Mouse (Mus musculus) adrenal gland, adult 8-10 months (tissue): ENCODE data around the gene Mapk12. TPM values are rescaled to one million over a fixed set of nuclear protein-coding genes. Genes with fewer than 3 reads are reported as not detected.

Experiments used
- DNase-seq: peaks from one replicate; pipeline ENCODE4 v3.0.0; 2022
- total RNA-seq, 4 experiments: library from RNA; stranded (reverse); gene quantifications; 2 replicates each; pipeline ENCODE4 v1.2.4; 2022

The Mapk12 gene
- total RNA-seq, 4 experiments from 2014 or later, result 10.5 to 22.7 (median 14.3) TPM

DNA sequence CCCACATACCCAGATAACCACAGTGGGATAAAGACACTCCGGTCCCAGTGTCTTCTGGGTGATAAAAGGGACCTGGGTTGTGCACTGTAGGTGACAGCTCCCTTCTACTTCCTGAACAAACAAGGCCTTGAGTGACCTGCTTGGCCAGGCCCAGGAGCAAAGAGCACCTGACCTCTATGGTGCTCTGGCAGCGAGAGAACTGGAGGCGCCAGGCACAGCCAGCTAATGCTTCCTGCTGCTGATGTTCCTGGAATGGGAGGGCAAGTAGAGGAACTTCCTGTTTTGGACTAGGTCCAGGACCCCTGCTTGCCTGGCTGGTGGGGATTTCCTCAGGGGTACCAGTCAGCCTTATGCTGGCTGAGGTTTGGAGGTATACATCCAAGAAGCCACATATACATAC lies 29.6 kb upstream of the Mapk12 start:
- no peak for DNase-seq

DNA sequence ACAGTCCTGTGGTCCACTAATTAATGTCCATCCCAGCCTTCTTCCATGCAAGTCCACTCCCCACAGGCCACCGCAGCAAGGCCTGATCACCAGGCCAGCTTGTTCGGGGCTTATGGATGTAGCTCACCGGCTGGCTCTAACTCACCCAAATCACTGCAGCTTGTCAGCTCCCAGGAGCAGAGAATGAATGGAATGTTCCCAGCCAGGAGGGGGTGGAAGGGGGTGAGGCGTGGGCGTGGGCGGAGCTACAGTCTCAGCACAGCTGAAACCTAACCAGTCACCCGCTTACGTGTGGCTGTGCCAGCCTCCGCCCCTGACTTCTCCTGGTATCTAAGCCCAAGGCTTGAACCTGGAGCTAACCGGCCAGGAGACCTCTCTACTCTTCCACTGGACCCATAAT lies 28.9 kb upstream of the Mapk12 start:
- DNase-seq, result peak; percentile 83

DNA sequence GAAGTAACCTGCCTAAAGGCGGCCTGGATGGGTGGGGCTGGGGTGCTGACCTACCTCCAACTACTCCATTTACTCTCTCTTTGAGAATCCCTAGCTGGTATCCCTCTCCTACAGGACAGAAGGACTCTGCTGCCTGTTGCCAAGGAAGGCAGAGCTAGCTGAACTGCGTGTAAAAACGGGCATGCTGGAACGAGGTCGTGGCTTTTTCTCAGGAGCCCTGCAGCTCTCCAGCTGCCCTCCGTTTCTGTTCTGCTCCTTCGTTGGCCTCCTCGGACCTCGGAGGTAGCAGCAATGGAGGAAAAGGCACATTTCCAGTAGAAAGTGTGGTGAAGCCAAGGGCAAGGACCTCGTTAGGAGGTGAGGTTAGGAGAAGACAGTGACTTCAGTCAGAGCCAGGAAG lies 28.4 kb upstream of the Mapk12 start:
- DNase-seq, result no peak

DNA sequence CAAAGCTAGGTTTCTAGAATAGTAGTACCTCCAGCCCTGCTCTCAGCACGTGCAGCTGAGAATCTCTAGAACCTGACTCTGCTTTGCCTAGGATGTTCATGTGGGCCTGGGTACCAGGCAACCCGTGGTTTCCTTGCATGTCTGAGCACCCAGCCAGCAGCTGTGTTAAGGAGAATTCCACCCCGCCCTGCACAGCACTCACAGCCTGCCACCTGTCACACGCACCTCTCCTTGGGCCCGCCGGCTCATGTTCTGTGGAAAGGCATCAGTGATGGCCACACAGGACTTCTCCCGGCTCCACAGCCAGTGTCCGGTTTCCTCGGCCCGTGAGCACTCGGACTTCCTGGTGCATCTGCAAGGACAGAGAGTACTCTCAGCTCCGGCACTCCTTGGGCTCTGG lies 25.0 kb upstream of the Mapk12 start:
- DNase-seq, result no peak

DNA sequence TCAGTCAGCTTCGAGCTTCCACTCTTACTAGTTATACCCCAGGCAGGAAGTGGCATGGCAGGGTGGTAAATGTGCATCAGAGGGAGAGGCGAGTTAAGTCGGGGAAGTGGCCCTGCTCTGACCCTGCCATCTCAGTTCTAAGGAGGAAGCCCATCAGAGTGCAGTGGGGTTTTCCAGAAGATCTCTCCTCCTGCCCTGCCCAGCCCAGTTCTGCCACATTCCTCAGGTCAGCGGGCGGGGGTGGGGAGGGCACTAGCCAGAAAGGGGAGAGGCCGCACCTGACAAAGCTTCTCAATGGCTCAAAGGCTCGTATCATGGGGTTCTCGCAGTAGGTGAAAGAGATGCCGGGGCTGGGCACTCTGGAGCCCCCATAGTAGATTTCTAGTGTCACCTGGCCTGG lies 20.9 kb upstream of the Mapk12 start:
- DNase-seq, result no peak

DNA sequence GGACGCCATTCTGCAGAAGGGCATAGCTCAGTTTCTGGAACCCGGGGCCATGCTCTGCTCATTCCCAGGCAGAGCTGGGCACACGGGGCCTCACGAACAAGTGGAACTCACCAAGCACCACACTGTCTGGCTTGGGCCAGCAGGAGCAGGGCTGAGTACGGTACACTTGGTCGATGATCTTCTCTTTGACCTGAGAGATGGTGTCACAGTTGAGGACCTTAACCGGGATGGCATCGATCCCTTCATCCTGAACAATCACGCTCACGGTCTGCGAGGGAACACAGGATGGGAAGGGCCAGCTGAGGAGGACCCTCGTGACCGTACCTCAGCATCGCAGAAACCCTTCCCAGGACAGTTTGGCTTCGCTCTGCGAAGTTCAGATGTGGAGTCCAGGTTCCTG lies 18.0 kb upstream of the Mapk12 start:
- no peak for DNase-seq

DNA sequence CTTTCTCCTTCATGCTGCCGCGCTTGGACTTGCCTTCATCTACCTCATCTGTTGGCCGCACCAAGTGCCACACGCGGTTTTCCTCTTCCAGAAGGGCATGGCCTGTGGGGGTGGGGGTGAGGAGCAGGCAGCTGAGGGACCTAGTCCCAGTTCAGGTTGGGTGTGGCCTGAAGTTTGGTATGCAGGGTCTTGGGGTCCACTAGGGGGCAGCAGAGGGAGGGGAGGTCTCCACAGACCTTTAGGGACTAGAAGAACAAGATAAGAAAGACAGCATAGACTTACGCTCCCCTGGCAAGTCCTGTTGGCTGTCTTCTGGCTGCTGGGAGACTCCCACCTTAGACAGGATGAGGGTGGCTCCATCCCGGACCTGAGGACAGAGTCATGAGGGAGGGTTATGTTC lies 17.5 kb upstream of the Mapk12 start:
- DNase-seq, result no peak

DNA sequence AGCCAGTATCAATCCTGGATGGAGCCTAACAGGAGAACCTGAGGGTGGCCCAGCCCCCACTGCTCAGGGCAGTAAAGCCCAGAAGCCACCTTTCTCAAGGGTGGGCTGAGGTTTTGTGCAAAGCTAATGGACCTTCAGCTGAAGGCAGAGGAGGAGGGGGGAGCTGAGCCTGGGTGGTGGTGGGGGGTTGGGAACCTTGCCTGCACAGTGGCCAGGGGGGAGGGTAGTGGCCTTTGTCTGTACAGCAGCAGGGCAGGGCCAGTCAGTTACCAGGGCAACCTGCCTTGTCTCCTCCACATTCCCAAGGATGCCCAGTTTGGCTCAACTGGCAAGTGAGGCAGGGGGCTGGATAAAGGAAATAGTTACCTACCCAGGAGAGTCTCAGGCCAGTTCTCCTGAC lies 11.8 kb upstream of the Mapk12 start:
- DNase-seq, result no peak

DNA sequence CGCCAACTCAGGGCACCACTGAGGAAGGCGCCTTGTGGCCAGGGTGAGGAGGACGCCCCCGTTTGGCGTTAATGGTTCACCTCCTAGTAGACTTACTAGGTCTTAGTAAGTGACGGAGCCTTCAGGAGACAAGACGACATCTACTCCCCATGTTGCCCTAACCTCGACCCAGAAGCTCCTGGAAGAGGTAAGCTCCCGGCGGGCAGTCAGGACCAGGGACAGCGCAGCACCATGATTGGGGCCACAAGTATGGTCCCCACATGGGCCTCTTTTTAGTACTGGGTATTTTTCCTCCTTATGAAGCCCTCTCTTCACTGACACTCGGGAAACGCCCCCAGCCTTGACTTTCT lies 9.5 kb upstream of the Mapk12 start:
- DNase-seq, result no peak

DNA sequence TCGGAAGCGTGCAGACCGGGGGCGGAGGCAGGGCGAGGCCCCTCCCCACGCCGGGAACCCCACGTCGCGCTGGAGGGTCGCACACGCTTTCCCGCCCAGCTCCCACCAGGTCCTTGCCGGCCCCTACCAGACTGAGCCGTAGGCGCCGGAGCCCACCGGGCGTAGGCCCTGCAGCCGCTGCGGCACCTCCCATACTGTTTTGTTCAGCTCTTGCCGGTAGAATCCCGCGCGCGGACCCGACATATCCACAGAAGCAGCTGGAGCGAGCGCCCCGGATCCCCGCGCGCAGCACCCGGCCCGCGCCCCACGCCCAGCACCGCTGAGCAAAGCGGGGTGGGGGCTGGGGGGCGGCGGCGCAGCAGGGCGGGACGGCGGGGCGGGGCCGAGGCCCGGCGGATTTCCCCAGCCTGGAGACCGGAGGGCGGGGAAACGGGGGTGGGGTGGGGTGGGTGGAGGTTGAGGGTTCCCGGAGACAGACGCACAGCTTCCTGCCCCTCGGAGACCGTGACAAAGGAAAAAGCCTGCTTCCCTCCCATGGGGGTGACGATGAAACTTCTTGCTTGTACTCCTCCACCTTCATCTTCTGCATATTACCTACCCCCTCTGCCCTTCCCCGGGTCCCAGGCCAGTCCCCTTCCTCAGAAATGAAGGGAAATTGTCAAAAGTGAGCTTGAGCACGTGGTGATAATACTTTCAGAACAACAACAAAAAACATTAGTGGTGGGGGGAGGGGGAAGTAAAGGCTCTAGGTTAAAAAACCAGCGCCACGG lies 9.0 kb upstream of the Mapk12 start, which contains the start of gene Mapk11:
Gene Mapk11 (minus strand): TSS at position 358 of the 770 bp plus-strand sequence.
- DNase-seq, result no peak

DNA sequence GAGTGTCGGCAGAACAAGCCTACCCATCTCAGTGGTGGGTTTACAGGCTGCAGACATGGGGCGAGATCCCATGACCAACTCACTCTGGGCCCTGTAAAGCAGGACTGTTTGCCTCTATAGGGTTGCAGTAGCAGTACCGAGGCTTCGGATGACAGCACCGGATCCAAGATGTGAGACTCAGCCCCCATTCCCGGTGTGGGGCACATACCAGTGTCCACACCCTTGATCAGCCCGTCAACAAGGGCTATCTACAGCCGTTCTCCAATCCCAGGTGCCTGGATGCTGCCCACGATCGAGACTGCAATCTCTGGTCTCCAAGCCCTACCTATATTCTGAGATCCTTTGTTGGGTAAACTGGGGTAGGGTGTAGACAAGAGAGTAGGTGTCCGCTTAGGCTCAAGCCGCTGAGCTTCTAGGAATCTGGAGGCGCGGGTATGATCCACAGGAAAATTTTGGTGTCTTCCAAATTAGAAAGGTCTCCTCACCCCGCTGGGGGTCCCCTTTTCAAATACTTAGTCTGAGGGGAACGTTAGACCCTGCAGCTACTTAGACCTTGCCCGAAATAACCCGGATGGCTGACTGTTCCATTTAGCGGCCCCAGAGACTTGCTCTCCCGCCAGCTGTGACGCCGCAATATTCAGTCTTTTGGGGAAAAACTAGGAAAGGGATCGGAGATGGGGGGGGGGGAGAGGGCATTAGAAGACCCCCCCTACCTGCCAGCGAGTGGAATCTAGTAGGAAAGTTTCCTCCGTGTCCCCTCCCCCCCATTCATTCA lies 8.2 kb upstream of the Mapk12 start:
- DNase-seq, result no peak

DNA sequence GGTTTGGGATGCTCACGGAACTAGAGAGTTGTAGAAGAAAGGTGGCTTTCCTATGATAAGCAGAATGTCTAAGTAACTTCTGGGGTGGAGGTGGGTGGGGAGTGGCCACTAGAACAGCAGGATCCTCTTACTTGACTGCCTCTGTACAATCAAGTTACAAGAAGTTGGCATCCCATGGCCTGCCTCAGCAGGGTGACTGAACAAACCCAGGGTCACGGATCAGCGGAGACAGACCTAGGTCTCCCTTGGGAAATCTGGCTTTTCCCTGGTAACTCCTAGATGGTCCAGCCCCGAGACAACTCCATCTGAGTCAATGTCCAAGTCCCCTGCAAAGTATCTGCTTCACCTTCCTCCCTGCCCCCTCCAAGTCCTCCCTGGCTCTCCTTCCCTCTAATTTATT lies 7.4 kb upstream of the Mapk12 start:
- DNase-seq, result no peak

DNA sequence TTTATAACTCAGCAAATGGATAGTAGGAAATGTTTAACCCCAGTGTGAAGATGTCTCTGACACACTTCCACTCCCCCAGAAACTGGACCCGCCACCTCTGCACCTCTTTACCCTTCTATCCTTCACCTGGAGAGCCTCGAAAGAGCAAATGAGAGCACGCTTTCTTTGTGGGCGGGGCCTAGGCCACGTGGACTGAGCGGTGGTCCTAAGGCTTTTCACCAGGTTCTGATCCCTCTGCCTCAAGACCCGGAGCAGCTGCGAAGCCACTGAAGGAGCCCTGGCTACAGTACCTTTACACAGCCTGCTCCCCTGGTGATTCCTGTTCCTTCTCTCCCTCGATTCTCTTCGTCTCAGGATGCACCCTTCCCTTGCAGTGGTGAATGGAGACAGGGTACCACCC lies 7.0 kb upstream of the Mapk12 start:
- DNase-seq, result no peak

DNA sequence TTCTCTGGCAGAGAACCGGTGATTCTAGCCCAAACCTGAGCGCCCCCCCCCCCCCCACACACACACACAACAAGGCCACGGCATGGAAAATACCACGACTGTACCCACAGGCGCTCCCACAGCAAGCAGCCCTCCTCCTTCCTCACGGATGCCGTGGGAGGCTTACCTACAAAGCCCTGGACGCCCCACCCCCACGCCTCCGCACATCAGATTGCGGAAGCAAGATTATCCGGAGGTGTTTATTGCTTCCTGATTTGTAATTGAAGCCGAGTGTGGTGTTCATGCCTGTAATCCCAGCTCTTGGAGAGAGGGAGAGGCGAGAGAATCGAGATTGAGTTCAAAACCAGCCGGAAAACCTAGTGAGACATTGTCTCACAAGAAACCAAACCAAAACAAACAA lies 6.5 kb upstream of the Mapk12 start:
- no peak for DNase-seq

DNA sequence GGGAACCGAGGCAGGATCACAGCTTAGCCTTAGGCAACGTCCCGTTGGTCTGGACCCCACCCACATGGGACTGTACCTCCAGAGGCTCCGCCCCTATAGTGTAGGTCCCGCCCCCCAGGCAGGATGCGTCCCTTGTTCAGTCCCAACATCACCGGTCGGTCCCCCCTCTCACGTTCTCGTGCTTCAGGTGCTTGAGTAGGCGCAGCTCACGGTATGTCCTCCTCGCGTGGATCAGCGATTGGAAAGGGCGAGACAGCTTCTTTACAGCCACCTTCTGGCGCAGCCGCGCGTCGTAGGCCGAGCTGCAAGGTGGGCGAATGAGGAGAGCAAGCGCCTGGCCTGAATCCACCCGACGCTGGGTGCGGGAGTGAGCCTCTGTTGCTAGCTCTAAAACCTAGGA lies 6.0 kb upstream of the Mapk12 start:
- no peak for DNase-seq

DNA sequence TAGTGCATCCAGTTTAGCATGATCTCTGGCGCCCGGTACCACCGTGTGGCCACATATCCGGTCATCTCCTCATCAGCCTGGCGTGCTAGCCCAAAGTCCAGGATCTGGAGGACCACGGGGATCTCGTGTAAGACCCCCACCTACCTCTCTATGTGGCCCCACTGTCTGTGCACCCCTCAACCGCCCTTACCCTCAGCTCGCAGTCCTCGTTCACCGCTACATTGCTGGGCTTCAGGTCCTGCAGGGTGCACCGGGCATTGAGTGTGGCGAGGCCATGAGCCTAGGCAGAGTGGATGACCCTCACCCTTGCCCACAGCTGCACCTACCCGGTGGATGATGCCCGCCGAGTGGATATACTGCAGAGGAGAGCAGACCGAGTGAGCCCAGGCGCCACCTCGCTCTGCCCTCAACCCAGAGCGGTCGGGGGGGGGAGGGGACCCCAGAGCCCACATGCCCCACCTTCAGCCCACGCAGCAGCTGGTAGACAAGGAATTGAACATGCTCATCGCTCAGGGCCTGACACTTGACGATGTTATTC lies 5.4 kb upstream of the Mapk12 start:
- DNase-seq, result no peak

DNA sequence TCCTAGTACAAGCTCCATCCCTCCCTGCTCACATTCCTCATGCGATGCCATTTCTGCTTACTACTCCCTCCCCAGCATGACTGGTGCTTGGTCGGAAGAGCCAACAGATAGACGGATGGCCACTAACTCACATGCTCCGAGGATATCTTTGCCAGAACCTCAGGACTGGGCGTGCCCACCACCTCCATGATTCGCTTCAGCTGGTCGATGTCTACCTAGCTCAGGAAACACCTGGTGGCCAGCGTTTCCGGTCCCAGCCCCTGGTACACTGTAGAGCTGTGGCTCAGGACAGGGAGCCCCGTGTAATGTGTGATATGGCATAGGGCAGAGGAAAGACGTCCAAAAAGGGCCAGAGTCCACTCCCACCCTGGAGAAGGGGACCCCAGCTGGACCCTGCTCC lies 4.5 kb upstream of the Mapk12 start:
- DNase-seq, result no peak

DNA sequence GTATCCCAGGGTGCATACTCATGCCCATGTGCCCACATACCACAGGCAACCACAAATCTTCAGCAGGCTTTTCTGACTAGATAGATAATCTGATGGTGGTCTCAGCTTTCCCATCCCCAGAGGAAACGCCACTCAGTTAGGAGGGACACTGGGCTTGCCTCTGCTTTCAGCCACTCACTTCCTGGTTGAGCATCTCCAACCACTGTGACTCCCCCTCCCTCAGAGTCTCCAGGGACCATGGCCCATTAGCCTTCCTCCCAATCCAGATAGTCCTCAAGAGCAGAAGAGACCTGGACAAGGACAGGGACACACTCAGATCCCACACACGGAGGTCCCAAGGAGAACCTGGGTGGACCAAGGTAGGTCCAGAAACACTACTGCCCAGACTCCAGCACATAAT lies 2.6 kb upstream of the Mapk12 start:
- DNase-seq, result no peak

DNA sequence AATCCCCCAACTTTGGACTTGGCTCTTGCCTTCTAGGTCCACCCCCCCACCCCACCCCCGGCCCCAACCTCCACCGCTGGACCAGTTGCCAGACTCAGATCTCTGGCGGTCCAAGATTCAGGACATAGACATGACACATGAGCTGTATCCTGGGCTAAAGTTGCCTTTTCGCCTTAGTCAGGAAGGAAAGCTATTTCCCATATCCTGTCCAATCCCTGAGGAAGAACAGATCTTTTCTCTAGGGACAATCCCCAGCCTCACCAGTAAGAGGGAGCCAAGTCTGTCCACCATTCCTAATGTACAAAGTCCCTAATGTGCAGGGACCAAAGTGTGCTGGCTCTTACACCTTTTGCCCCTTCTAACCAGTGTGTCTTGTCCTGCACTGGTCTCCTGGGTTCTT lies 1.4 kb upstream of the Mapk12 start:
- DNase-seq, result no peak

DNA sequence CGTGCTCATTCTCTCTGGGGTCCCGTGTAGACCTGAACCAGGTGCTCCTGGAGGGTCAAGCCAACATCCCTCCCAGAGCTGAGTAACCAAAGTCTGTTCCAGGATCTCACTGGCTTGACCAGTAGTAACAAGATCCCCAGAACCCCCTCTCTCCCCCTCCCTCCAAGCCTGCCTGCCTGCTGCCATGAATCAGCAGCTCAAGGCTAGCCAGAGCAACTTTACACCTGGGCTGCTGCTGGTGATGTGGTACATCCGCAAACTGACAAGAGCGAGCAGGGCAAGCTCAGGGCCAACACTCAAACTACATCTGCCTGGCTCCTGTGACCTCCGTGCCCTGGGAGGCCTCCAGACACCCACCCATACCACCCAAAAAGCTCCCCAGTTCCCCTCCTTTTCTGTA lies 940 bp upstream of the Mapk12 start:
- DNase-seq, result no peak

DNA sequence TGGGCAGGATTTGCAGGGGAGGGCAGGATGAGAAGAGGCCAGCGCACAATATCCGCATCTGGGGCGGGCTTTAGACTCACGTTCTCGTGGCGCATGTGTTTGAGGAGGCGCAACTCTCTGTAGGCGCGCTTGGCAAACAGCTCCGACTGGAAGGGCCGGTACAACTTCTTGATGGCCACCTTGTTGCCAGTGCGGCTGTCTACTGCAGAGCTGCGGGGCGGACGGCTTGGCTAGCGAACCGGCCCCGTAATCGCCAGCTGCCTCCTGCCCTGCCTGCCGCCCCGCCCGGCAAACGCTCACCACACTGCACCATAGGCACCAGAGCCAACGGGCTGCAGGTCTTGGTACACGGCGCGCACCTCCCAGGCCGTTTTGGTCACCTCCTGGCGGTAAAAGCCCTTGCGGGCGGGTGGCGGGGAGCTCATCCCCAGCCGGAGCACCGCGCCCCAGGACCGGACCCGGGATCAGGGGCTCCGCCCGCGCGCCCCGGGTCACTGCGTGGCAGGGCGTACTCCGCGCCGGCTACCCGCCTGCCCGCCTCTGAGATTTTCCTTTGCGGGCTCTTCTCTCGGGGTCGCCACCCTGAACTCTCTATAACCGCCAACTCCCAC lies 350 bp downstream of the Mapk12 start:
- no peak for DNase-seq

DNA sequence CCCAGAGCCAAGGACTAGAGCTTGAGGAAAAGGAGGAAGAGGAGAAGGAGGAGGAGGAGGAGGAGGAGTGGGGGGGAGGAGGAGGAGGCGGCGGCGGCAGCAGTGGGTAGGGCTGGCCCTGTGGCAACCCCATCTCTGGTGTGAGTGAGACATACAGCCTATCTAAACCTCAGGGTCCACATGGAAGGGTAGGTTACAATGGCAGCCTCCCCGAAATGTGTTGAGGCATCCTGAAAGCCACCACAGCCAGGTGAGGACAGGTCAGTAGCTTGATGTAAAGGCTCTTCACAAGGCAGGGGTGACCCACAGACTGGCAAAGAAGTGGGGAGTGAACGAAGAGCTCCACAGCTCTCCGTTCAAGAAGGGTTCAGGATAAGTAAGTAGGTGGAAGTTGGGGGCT lies 2.0 kb downstream of the Mapk12 start:
- no peak for DNase-seq

DNA sequence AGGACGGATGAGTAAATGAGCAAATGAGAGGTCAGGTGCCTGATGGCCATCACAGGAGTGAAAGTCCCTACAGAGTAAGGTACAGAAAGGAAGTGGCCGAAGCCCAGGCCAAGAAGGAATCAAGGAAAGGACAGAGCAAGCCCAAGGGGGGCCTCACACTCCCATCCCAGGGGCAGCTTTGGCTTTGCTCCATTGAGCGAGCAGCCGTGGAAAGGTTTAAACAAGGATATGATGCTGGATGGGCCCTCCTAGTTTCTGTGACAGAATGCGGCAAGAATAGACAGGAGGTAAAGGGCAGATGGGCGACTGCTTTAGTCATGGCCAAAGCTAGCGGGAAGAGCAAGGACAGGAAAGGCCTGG lies 2.5 kb downstream of the Mapk12 start:
- DNase-seq, result no peak
